Mouse (Mus musculus) gastrocnemius, adult 2 months (tissue): ENCODE data around the gene Abhd17c. TPM values are rescaled to one million over a fixed set of nuclear protein-coding genes. Genes with fewer than 3 reads are reported as not detected.

Experiments
- DNase-seq: peaks from one replicate; pipeline ENCODE4 v3.0.0; 2022
- H3K27ac ChIP-seq: fragments of 200-600 bp; 2 replicates; pipeline ENCODE4 v1.8.1; 2022; ENCODE audit warnings: mild to moderate bottlenecking
- H3K4me3 ChIP-seq: fragments of 200-600 bp; 2 replicates; pipeline ENCODE4 v1.8.1; 2022; ENCODE audit warnings: mild to moderate bottlenecking, moderate library complexity
- CTCF ChIP-seq: fragments of 200-600 bp; IDR thresholded peaks from 2 replicates; pipeline ENCODE4 v1.8.1; 2022; ENCODE audit warnings: antibody characterized with exemption, mild to moderate bottlenecking, moderate library complexity
- intact Hi-C: fragments of 180-260 bp; cut with DNase I; formaldehyde crosslinking; loops from one replicate; pipeline ENCODE4 v1.15.1; 2025
- total RNA-seq, 2 experiments: library from RNA; stranded (reverse); gene quantifications; 2 replicates each; pipeline ENCODE4 v1.2.3; 2021

The Abhd17c gene
- total RNA-seq, 2 experiments from 2014 or later, result 6.4 to 9.3 TPM

DNA sequence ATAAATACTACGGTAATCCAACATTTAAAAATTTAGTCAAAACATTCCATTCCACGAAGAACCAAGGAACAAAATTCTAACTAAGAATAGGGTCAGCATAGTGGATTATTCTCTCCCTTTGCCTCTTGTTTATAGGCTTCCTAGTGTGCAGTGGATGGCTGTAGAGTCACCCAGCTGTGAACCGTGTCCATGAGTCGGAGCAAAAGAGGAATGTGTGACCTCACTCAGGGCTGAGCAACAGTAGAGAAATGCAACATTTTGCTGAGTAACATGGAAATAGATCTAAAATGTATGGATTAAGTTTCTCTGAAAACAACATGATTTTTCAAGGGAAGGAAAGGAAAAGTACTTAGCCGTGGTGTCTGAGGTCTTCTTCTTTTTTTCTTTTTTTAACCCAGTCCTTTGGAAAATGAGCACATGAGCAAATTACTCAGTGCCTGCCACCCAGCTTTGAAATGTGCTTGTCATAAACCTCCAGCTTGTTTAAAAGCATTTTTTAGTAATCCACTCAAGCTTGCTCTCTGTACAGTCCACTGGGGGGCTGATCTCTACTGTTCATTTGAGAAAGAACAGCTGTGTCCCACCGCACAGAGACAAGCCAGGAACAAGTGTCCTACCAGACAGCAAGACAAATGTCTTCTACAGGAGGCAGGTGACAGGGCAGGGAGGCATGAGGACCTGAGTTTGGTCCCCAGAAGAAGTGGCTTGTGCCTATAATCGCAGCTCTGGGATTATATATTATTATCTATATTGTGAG is 74.3 kb downstream of the Abhd17c start:
- no peak for TF ChIP-seq CTCF
- no peak overlapping the region for H3K4me3 ChIP-seq
- no peak overlapping the region for H3K27ac ChIP-seq
- no peak for DNase-seq
- intact Hi-C loops, result no loop called here

DNA sequence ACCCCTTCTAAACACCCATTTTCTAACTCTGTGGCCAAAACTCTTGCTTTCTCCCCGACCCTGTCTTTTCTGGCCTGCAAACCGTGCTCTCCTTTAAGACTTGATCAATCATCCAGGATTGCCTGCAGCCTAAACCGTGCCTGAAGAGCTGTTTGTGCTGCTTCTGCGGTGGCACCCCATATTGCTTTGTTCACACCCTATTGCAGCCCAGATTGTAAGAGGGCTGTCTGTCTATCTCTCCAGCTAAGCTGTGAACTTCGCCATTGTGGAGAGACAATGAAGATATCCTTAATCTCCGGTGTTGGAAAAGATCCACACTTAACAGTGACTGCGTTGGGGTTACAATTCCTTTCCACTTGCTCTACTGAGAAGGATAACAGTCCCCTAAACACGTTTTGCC is 77.4 kb downstream of the Abhd17c start:
- no peak for DNase-seq
- Histone ChIP-seq H3K27ac (no peak overlapping the region), H3K4me3 (no peak overlapping the region)
- TF ChIP-seq CTCF, result no peak
- intact Hi-C loops, result no loop called here

DNA sequence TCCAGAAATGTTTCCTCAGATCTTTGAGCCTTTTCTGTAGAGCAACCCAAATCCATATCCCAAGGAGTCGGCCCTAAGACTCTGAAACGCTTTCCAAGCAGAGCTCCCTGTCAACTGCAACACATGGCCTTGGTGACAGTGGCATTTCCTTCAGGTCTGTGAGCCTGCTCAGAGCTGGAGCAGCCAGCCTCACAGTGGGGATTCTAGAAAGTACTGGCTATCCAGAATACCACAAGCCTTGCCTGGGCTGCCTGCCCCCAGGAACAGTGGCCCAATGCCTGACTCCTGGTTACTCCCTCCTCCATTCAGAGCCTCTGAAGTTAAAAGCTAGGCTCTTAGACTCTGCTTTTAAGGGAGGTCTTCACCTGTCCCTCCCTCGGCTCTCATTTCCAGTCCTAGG is 77.8 kb downstream of the Abhd17c start:
- H3K27ac ChIP-seq, result no peak overlapping the region
- intact Hi-C loops, result no loop called here
- H3K4me3 ChIP-seq, result no peak overlapping the region
- no peak for TF ChIP-seq CTCF
- no peak for DNase-seq

DNA sequence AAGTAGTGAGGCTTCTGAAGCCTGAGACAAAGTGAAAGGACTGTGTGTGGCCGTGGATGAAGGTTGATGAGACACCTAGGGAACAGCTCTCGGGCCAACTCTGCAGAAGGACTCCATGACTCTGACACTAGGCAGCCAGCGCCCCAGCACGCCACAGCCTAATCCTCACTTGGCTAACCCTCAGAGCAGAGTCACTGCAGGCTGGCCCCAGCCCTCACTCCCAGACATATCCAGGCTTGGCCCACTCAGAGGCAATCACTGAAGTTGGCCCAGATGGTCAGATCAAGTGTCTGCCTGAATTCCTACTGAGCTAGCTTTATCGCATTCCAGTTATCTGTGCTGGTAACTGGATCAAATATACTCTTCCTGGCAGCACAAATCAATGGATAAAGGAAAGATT is 82.8 kb downstream of the Abhd17c start:
- intact Hi-C loops, result loop anchor here (5.0 kb wide), 1 partner anchor 117 kb away; no protein-coding TSS in a partner anchor
- Histone ChIP-seq H3K4me3 (peak overlapping the region; percentile 23), H3K27ac (no peak overlapping the region)
- peak; percentile 74 for DNase-seq
- TF ChIP-seq CTCF, result no peak

DNA sequence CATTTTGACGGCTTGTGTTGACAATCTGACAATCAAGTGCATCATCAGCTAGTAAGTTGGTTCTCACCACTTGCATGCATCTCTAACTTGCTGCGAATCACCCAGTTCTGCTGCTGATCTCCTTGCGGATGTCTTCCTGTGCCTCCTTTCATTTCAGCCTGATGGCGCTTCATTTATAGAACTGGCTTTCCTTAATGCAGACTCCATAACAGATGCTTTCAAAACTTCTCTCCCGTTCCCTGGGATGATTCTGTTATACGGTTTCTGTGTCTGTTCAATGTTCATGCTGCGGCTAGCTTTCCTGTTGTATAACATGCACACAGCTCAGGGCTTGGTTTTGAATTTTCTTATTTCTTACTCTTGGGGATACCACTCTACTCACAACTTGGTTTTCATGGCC is 91.9 kb downstream of the Abhd17c start:
- no peak overlapping the region for H3K4me3 ChIP-seq
- DNase-seq, result no peak
- no peak overlapping the region for H3K27ac ChIP-seq
- intact Hi-C loops, result no loop called here
- TF ChIP-seq CTCF, result no peak

Other genes starting within 250 kb of the Abhd17c start
- gene Cemip, start 65.4 kb downstream of the Abhd17c start, total RNA-seq, result not detected